Mouse (Mus musculus) bone marrow macrophage, adult 2 months (primary cell): ENCODE results near the gene Pcna. TPM values are rescaled to one million over a fixed set of nuclear protein-coding genes. Genes with fewer than 3 reads are reported as not detected.

Experiments
- H3K27ac ChIP-seq: 2 replicates; pipeline ENCODE4 v1.5.1; 2012; ENCODE audit warnings: low read depth, low read length; ENCODE audit not compliant: insufficient read depth
- H3K4me1 ChIP-seq: 2 replicates; pipeline ENCODE4 v1.6.1; 2012; ENCODE audit warnings: low read length; ENCODE audit not compliant: control insufficient read depth, insufficient read depth
- H3K4me3 ChIP-seq: 2 replicates; pipeline ENCODE4 v1.5.1; 2012; ENCODE audit warnings: mild to moderate bottlenecking, low read length, moderate library complexity; ENCODE audit not compliant: insufficient read depth
- CTCF ChIP-seq: IDR thresholded peaks from 2 replicates; pipeline ENCODE4 v1.5.1; 2012; ENCODE audit warnings: low read depth, mild to moderate bottlenecking, low read length, moderate library complexity
- POLR2A ChIP-seq: IDR thresholded peaks from 2 replicates; pipeline ENCODE4 v1.6.1; 2012; ENCODE audit warnings: mild to moderate bottlenecking, low read depth, low read length, borderline replicate concordance
- polyA plus RNA-seq: library from polyadenylated mRNA; stranded (reverse); fragments of >200 nt; gene quantifications from 2 replicates; pipeline ENCODE4 v1.2.4, GENCODE M21; 2012; ENCODE audit not compliant: missing spikeins, insufficient read depth, insufficient read length

Pcna gene
- polyA plus RNA-seq, 1 experiment = 323 TPM

GRCm38 (mm10) chr2:132276249-132276648 lies 23.1 kb upstream of the Pcna start:
- H3K4me1 ChIP-seq = peaks cover 19% of the 10 kb centered on the region
- H3K4me3 ChIP-seq = no peak overlapping the region
- TF ChIP-seq POLR2A = no peak
- TF ChIP-seq CTCF = no peak
- no peak overlapping the region for H3K27ac ChIP-seq

GRCm38 (mm10) chr2:132275527-132275926 lies 22.4 kb upstream of the Pcna start:
- Histone ChIP-seq H3K4me3 (no peak overlapping the region), H3K4me1 (peaks cover 18% of the 10 kb centered on the region), H3K27ac (no peak overlapping the region)
- TF ChIP-seq POLR2A (no peak), CTCF (no peak)

GRCm38 (mm10) chr2:132272694-132273389 lies 19.7 kb upstream of the Pcna start:
- Histone ChIP-seq H3K4me3 (no peak overlapping the region), H3K27ac (no peak overlapping the region), H3K4me1 (peaks cover 24% of the 10 kb centered on the region)
- TF ChIP-seq CTCF (no peak), POLR2A (no peak)

GRCm38 (mm10) chr2:132270331-132270951 lies 17.3 kb upstream of the Pcna start:
- Histone ChIP-seq H3K4me1 (peaks cover 28% of the 10 kb centered on the region), H3K27ac (no peak overlapping the region), H3K4me3 (no peak overlapping the region)
- TF ChIP-seq POLR2A = no peak
- TF ChIP-seq CTCF = no peak

DNA sequence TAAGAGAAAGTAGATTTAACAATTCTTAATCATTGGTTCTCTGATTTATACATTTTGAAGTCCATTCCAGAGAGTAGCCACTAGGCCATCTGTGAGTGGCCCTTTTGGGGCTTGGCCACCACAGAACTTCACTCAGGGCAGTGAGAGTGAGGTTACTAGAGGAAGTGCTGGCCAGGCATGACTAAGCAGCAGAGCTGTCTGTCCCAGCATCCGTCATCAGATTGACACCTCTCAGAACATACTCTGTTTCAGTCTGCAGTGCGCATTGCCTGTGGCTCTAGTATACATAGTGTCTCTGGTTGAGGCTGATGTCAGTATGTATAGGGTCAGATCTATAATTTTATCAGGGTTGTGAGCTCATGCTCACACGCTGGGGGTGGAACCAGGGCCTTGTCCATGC lies 16.1 kb upstream of the Pcna start:
- no peak overlapping the region for H3K4me3 ChIP-seq
- H3K27ac ChIP-seq = 0 out of 2 replicates have a peak overlapping the region, but pooled peaks have one; percentile 24
- TF ChIP-seq POLR2A = no peak
- TF ChIP-seq CTCF = no peak
- H3K4me1 ChIP-seq = peaks cover 30% of the 10 kb centered on the region

- TF ChIP-seq POLR2A (no peak), CTCF (no peak)
- Histone ChIP-seq H3K27ac (peak overlapping the region; percentile 24; the same call in 1 of the 2 replicates), H3K4me1 (peaks cover 26% of the 10 kb centered on the region), H3K4me3 (no peak overlapping the region)
Observed at GRCm38 (mm10) chr2:132266086-132266485, 13.0 kb upstream of the Pcna start.

GRCm38 (mm10) chr2:132265196-132265595 lies 12.1 kb upstream of the Pcna start:
- Histone ChIP-seq H3K27ac (no peak overlapping the region), H3K4me1 (peaks cover 23% of the 10 kb centered on the region), H3K4me3 (no peak overlapping the region)
- no peak for TF ChIP-seq POLR2A
- TF ChIP-seq CTCF = no peak

DNA sequence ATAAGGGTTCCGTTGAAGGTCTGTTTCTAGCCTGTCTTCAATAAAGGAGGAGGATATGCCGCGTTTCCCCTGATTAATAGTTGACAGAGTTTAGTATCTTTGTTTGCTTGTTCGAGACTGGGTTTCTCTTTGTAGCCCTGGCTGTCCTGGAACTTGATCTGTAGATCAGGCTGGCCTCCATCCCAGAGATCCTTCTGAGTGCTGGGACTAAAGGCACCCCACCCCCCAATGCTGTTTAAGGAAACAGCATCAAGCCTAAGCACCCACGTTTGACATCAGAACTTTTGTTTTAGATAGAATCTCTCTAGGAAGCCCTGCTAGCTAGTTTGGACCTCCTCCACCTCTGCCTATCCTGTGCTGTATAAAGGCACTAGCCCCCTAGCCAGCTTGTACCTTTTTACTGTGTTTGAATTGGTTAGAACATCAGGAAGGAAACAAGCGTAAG lies 11.2 kb upstream of the Pcna start:
- TF ChIP-seq POLR2A (no peak), CTCF (no peak)
- no peak overlapping the region for H3K27ac ChIP-seq
- peak overlapping the region; percentile 90 for H3K4me3 ChIP-seq

GRCm38 (mm10) chr2:132263421-132264265 lies 10.5 kb upstream of the Pcna start:
- Histone ChIP-seq H3K4me3 (peak overlapping the region; percentile 90), H3K27ac (peak overlapping the region; percentile 21; the same call in 1 of the 2 replicates), H3K4me1 (peaks cover 15% of the 10 kb centered on the region)
- TF ChIP-seq CTCF = no peak

More for the DNA sequence above, 11.2 kb upstream of the Pcna start:
- peaks cover 15% of the 10 kb centered on the region for H3K4me1 ChIP-seq

GRCm38 (mm10) chr2:132262879-132263398 lies 9.8 kb upstream of the Pcna start, which contains the start of gene Cds2:
TSS of gene Cds2 (plus strand) at chr2:132263148.
- Histone ChIP-seq H3K4me3 (peak within 1 kb of the TSS; percentile 90), H3K4me1 (peaks cover 15% of the 10 kb centered on the region), H3K27ac (peak within 1 kb of the TSS; percentile 21; the same call in 1 of the 2 replicates)
- TF ChIP-seq POLR2A (no peak), CTCF (peak; percentile 84)
